Mouse (Mus musculus): ENCODE measurements around the gene Tmem44.

DNA sequence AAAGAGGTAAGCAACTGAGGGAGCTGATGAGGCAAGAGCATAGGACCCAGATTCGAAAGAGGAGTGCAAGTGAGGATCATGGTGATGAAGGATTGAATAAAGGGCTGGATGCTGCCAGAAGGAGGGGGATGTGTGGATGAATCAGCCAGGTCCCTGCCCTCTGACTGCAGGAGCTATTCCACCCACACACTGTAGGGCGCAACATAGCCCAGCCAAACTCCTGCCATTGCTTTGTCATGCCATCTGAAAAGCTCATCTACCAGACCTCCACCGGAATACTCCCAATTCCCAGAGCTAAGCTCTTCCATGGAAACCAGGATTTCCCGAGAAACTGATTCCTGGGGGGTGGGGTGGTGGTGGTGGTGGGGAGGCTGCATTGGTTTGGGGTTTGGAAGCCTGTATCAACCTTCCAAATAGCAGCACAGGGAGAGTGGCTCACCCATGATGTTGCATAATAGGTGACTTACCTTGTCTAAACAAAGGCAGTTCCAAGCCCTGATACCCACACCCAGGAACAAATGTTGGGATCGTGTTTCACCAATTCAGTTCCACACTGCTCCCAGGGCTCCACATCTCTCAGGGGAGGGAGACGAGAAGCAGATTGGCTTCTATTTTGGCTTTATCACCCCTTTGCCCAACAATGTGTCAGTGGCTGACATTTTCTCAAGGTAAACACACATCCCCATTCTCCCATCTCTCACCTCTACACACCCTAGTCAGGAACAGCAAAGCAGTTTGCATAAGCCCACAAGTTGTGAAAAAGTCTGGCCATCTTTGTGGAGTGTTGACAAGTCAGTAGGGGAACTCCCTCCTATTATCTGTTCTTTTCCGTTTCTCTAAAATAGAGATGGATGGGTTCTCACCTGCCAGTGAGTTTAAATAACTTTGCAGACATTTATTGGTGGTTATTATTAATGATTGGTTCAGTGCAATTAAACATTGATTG, 39.9 kb upstream of the Tmem44 start:
- TF ChIP-seq POLR2A (IDR thresholded peaks at IDR 0.05; ENCODE audit: borderline replicate concordance, insufficient read depth, low read length): no peak
- no peak for TF ChIP-seq CTCF (IDR thresholded peaks at IDR 0.05; ENCODE audit: borderline replicate concordance, insufficient read depth, low read depth, low read length)

Measured in cerebellum, adult 2 months (tissue).